Mouse (Mus musculus) CH12.LX (cell line): ENCODE measurements around the gene Emc10. TPM values are rescaled to one million over a fixed set of nuclear protein-coding genes. Genes with fewer than 3 reads are reported as not detected.
A peak's percentile ranks its signal among the peaks of the same experiment; 100 is the strongest.

Experiments
- DNase-seq: peaks from one replicate; pipeline ENCODE4 v3.0.0-alpha.2; 2013; ENCODE audit errors: extremely low read depth
- H3K27ac ChIP-seq: 2 replicates; pipeline ENCODE4 v1.5.1; 2012; ENCODE audit warnings: low read depth, mild to moderate bottlenecking, control low read depth, moderate library complexity; ENCODE audit not compliant: insufficient read depth
- H3K27me3 ChIP-seq: replicated peaks from 2 replicates; pipeline ENCODE3; 2012; ENCODE audit warnings: inconsistent platforms
- H3K36me3 ChIP-seq, 2 experiments: replicated peaks in 1 of 2; 2 replicates each; pipeline versions ENCODE3 to v1.6.1; 2012; ENCODE audit warnings: inconsistent platforms in 1 of 2, low read length in 1 of 2, mild to moderate bottlenecking in 1 of 2, mixed read lengths in 1 of 2, moderate library complexity in 1 of 2; ENCODE audit not compliant: control insufficient read depth in 1 of 2, insufficient read depth in 1 of 2
- H3K4me1 ChIP-seq, 2 experiments: 2 replicates each; pipeline ENCODE4 v1.6.1; 2012; ENCODE audit warnings: inconsistent platforms in 1 of 2, moderate library complexity in 1 of 2; ENCODE audit not compliant: insufficient read depth in 2 of 2, control insufficient read depth in 1 of 2
- H3K4me2 ChIP-seq: 2 replicates; pipeline ENCODE4 v1.6.1; 2012; ENCODE audit warnings: low read depth, mild to moderate bottlenecking, control low read depth; ENCODE audit not compliant: poor library complexity, insufficient read depth, severe bottlenecking
- H3K4me3 ChIP-seq, 3 experiments: fragments of 150-350 bp in 1 of 3; sonication (generic) in 1 of 3; replicated peaks in 1 of 3; 2 replicates each; pipeline versions ENCODE3 to v1.5.1; 2011 to 2012; ENCODE audit warnings: low read depth in 2 of 3, low read length in 2 of 3, mild to moderate bottlenecking in 2 of 3, moderate library complexity in 2 of 3, control low read depth in 1 of 3, improper control_type of control experiment in 1 of 3, inconsistent platforms in 1 of 3, mixed read lengths in 1 of 3; ENCODE audit not compliant: poor library complexity in 1 of 3
- H3K79me2 ChIP-seq: replicated peaks from 2 replicates; pipeline ENCODE4 v1.6.1; 2012; ENCODE audit warnings: mild to moderate bottlenecking, moderate library complexity; ENCODE audit not compliant: control insufficient read depth, poor library complexity, insufficient read depth, severe bottlenecking; ENCODE audit errors: extremely low read depth
- H3K9ac ChIP-seq: 2 replicates; pipeline ENCODE4 v1.6.1; 2012; ENCODE audit warnings: low read depth, mild to moderate bottlenecking, control low read depth, moderate library complexity; ENCODE audit not compliant: insufficient read depth
- H3K9me3 ChIP-seq: replicated peaks from 2 replicates; pipeline ENCODE3; 2012; ENCODE audit warnings: low read length, inconsistent platforms, mixed read lengths
- BHLHE40 ChIP-seq: IDR thresholded peaks from 2 replicates; pipeline ENCODE4 v1.6.1; 2011; ENCODE audit warnings: mild to moderate bottlenecking, low read depth, low read length, improper control_type of control experiment
- CHD1 ChIP-seq: IDR thresholded peaks from 2 replicates; pipeline ENCODE4 v1.6.1; 2012; ENCODE audit warnings: low read depth, low read length, improper control_type of control experiment, inconsistent platforms
- CHD2 ChIP-seq: IDR thresholded peaks from 2 replicates; pipeline ENCODE4 v1.6.1; 2011; ENCODE audit warnings: low read length, improper control_type of control experiment
- CTCF ChIP-seq, 2 experiments: IDR thresholded peaks in 1 of 2; conservative IDR thresholded peaks in 1 of 2; 2 replicates each; pipeline ENCODE4 v1.5.1; 2011 to 2012; ENCODE audit warnings: low read depth in 2 of 2, low read length in 2 of 2, improper control_type of control experiment in 1 of 2, inconsistent platforms in 1 of 2, mild to moderate bottlenecking in 1 of 2, moderate library complexity in 1 of 2
- E2F4 ChIP-seq: IDR thresholded peaks from 2 replicates; pipeline ENCODE4 v1.6.1; 2011; ENCODE audit warnings: low read depth, low read length, improper control_type of control experiment; ENCODE audit not compliant: insufficient replicate concordance
- ELF1 ChIP-seq: IDR thresholded peaks from 2 replicates; pipeline ENCODE4 v1.6.1; 2014; ENCODE audit warnings: low read depth, mild to moderate bottlenecking, inconsistent platforms, low read length, improper control_type of control experiment
- EP300 ChIP-seq: IDR thresholded peaks from 2 replicates; pipeline ENCODE4 v1.6.1; 2011; ENCODE audit warnings: low read length, improper control_type of control experiment
- ETS1 ChIP-seq: conservative IDR thresholded peaks from 2 replicates; pipeline ENCODE4 v1.6.1; 2012; ENCODE audit warnings: low read depth, mild to moderate bottlenecking, inconsistent platforms, low read length, improper control_type of control experiment, moderate library complexity
- GABPA ChIP-seq: IDR thresholded peaks from 2 replicates; pipeline ENCODE4 v1.6.1; 2012; ENCODE audit warnings: low read depth, low read length, improper control_type of control experiment, inconsistent platforms; ENCODE audit not compliant: insufficient replicate concordance
- HCFC1 ChIP-seq: IDR thresholded peaks from 2 replicates; pipeline ENCODE4 v1.6.1; 2012; ENCODE audit warnings: low read depth, mild to moderate bottlenecking, inconsistent platforms, low read length, improper control_type of control experiment
- IRF4 ChIP-seq: IDR thresholded peaks from 2 replicates; pipeline ENCODE4 v1.6.1; 2014; ENCODE audit warnings: low read depth, mild to moderate bottlenecking, inconsistent platforms, low read length, improper control_type of control experiment
- JUN ChIP-seq: IDR thresholded peaks from 2 replicates; pipeline ENCODE4 v1.6.1; 2011; ENCODE audit warnings: low read depth, mild to moderate bottlenecking, low read length, improper control_type of control experiment, moderate library complexity; ENCODE audit not compliant: insufficient read depth
- JUND ChIP-seq: conservative IDR thresholded peaks from 2 replicates; pipeline ENCODE4 v1.6.1; 2011; ENCODE audit warnings: low read depth, low read length, improper control_type of control experiment
- KAT2A ChIP-seq: IDR thresholded peaks from 2 replicates; pipeline ENCODE4 v1.6.1; 2012; ENCODE audit warnings: low read length, improper control_type of control experiment, inconsistent platforms; ENCODE audit not compliant: insufficient replicate concordance
- MAFK ChIP-seq: IDR thresholded peaks from 2 replicates; pipeline ENCODE4 v1.6.1; 2011; ENCODE audit warnings: low read length, improper control_type of control experiment; ENCODE audit not compliant: insufficient replicate concordance
- MAX ChIP-seq: IDR thresholded peaks from 2 replicates; pipeline ENCODE4 v1.6.1; 2011; ENCODE audit warnings: low read length, improper control_type of control experiment
- MAZ ChIP-seq: IDR thresholded peaks from 2 replicates; pipeline ENCODE4 v1.6.1; 2012; ENCODE audit warnings: low read depth, mild to moderate bottlenecking, inconsistent platforms, low read length, improper control_type of control experiment, moderate library complexity
- MEF2A ChIP-seq: IDR thresholded peaks from 2 replicates; pipeline ENCODE4 v1.6.1; 2014; ENCODE audit warnings: low read depth, mild to moderate bottlenecking, inconsistent platforms, low read length, improper control_type of control experiment, borderline replicate concordance
- MXI1 ChIP-seq: IDR thresholded peaks from 2 replicates; pipeline ENCODE4 v1.6.1; 2011; ENCODE audit warnings: mild to moderate bottlenecking, low read depth, low read length, improper control_type of control experiment
- MYC ChIP-seq: IDR thresholded peaks from 2 replicates; pipeline ENCODE4 v1.6.1; 2011; ENCODE audit warnings: low read depth, mild to moderate bottlenecking, improper control_type of control experiment, low read length
- NELFE ChIP-seq: IDR thresholded peaks from 2 replicates; pipeline ENCODE4 v1.6.1; 2011; ENCODE audit warnings: low read depth, low read length, improper control_type of control experiment
- NRF1 ChIP-seq: IDR thresholded peaks from 2 replicates; pipeline ENCODE4 v1.6.1; 2014; ENCODE audit warnings: low read depth, mild to moderate bottlenecking, inconsistent platforms, low read length, improper control_type of control experiment, moderate library complexity
- PAX5 ChIP-seq: IDR thresholded peaks from 2 replicates; pipeline ENCODE4 v1.6.1; 2012; ENCODE audit warnings: low read length, inconsistent platforms, mixed read lengths
- POLR2A ChIP-seq: IDR thresholded peaks from 2 replicates; pipeline ENCODE4 v1.6.1; 2011; ENCODE audit warnings: low read depth, mild to moderate bottlenecking, improper control_type of control experiment, low read length
- POLR2AphosphoS2 ChIP-seq: IDR thresholded peaks from 2 replicates; pipeline ENCODE4 v1.6.1; 2011; ENCODE audit warnings: low read depth, low read length, improper control_type of control experiment
- RAD21 ChIP-seq: IDR thresholded peaks from 2 replicates; pipeline ENCODE4 v1.6.1; 2011; ENCODE audit warnings: low read depth, mild to moderate bottlenecking, low read length, improper control_type of control experiment, moderate library complexity
- RCOR1 ChIP-seq: conservative IDR thresholded peaks from 2 replicates; pipeline ENCODE4 v1.6.1; 2012; ENCODE audit warnings: low read depth, mild to moderate bottlenecking, inconsistent platforms, low read length, improper control_type of control experiment
- SIN3A ChIP-seq: IDR thresholded peaks from 2 replicates; pipeline ENCODE4 v1.6.1; 2012; ENCODE audit warnings: low read length, improper control_type of control experiment, inconsistent platforms
- SMC3 ChIP-seq: IDR thresholded peaks from 2 replicates; pipeline ENCODE4 v1.6.1; 2011; ENCODE audit warnings: low read depth, low read length, improper control_type of control experiment
- TBP ChIP-seq: conservative IDR thresholded peaks from 2 replicates; pipeline ENCODE4 v1.6.1; 2011; ENCODE audit warnings: low read depth, low read length, improper control_type of control experiment
- TCF12 ChIP-seq: IDR thresholded peaks from 2 replicates; pipeline ENCODE4 v1.6.1; 2014; ENCODE audit warnings: low read depth, mild to moderate bottlenecking, inconsistent platforms, low read length, improper control_type of control experiment
- UBTF ChIP-seq: IDR thresholded peaks from 2 replicates; pipeline ENCODE4 v1.6.1; 2012; ENCODE audit warnings: low read depth, mild to moderate bottlenecking, inconsistent platforms, low read length, improper control_type of control experiment, moderate library complexity
- USF1 ChIP-seq: IDR thresholded peaks from 2 replicates; pipeline ENCODE4 v1.6.1; 2014; ENCODE audit warnings: low read depth, mild to moderate bottlenecking, inconsistent platforms, low read length, improper control_type of control experiment
- USF2 ChIP-seq: conservative IDR thresholded peaks from 2 replicates; pipeline ENCODE4 v1.6.1; 2011; ENCODE audit warnings: low read depth, low read length, improper control_type of control experiment
- ZC3H11A ChIP-seq: IDR thresholded peaks from 2 replicates; pipeline ENCODE4 v1.6.1; 2012; ENCODE audit warnings: low read depth, mild to moderate bottlenecking, inconsistent platforms, low read length, improper control_type of control experiment
- ZKSCAN1 ChIP-seq: IDR thresholded peaks from 2 replicates; pipeline ENCODE4 v1.6.1; 2012; ENCODE audit warnings: low read depth, inconsistent platforms, low read length, improper control_type of control experiment, borderline replicate concordance
- ZMIZ1 ChIP-seq: IDR thresholded peaks from 2 replicates; pipeline ENCODE4 v1.6.1; 2012; ENCODE audit warnings: low read depth, mild to moderate bottlenecking, inconsistent platforms, low read length, improper control_type of control experiment
- ZNF384 ChIP-seq: IDR thresholded peaks from 2 replicates; pipeline ENCODE4 v1.6.1; 2012; ENCODE audit warnings: low read depth, low read length, improper control_type of control experiment, inconsistent platforms
- dilution Hi-C: fragments of 300-500 bp; cut with MboI; formaldehyde crosslinking; loops from 2 replicates; pipeline ENCODE4 v1.14.3; 2020; ENCODE audit warnings: low sequenced_read_pairs; ENCODE audit not compliant: extremely low pct_unique_long_range_greater_than_20kb, extremely low pct_ligation_motif_present
- in situ Hi-C: fragments of 300-500 bp; cut with MboI; formaldehyde crosslinking; loops from 3 replicates; pipeline ENCODE4 v1.14.3; 2019; ENCODE audit warnings: low sequenced_read_pairs, low pct_ligation_motif_present, low pct_unique_long_range_greater_than_20kb, mixed read lengths
- polyA plus RNA-seq: library from polyadenylated mRNA; unstranded; fragments of >175 nt; gene quantifications from 2 replicates; pipeline ENCODE4 v1.2.1, GENCODE M21; 2012; ENCODE audit warnings: low read depth; ENCODE audit not compliant: insufficient read length
- total RNA-seq, 2 experiments: library from RNA; depleted of rRNA; stranded (reverse); fragments of 300-350 nt in 1 of 2; fragments of >200 nt in 1 of 2; gene quantifications; 2 replicates each; pipeline ENCODE4 v1.2.3; 2012 to 2014

Emc10 gene
- total and polyA plus RNA-seq, 3 experiments = 14.4 to 49.1 (median 32.4) TPM

GRCm38 (mm10) chr7:44530507-44530906, 34.2 kb upstream of the Emc10 start:
- no peak for DNase-seq
- no peaks in the 10 kb centered on the region for H3K9me3 ChIP-seq
- dilution Hi-C loops = no loop called here
- H3K27me3 ChIP-seq = no peaks in the 10 kb centered on the region
- H3K36me3 ChIP-seq = peaks cover 23 to 62% of the 10 kb centered on the region in 2 experiments
- no peak for TF ChIP-seq MAFK
- TF ChIP-seq ZKSCAN1 = no peak
- TF ChIP-seq MAZ = no peak
- TF ChIP-seq USF1 = no peak
- 0 out of 2 replicates have a peak, but pooled peaks have one; percentile 7 for TF ChIP-seq MYC
- no peak for TF ChIP-seq ELF1
- TF ChIP-seq TBP = no peak
- TF ChIP-seq MAX = no peak
- TF ChIP-seq USF2 = no peak
- no peak for TF ChIP-seq GABPA
- TF ChIP-seq POLR2A = no peak
- TF ChIP-seq BHLHE40 = 0 out of 2 replicates have a peak, but pooled peaks have one; percentile 28
- TF ChIP-seq IRF4 = no peak
- TF ChIP-seq CTCF (conservative IDR thresholded peaks at IDR 0.05 in 1 of 2, IDR thresholded peaks at IDR 0.05 in 1 of 2; ENCODE audit: low read depth in 2 of 2, low read length in 2 of 2) = no peak
- no peak for TF ChIP-seq ETS1
- no peak for TF ChIP-seq KAT2A
- TF ChIP-seq RCOR1 = no peak
- no peak for TF ChIP-seq UBTF
- TF ChIP-seq JUN = no peak
- peak; percentile 92 for TF ChIP-seq CHD1
- TF ChIP-seq SIN3A = 0 out of 2 replicates have a peak, but pooled peaks have one; percentile 6
- TF ChIP-seq POLR2AphosphoS2 = 0 out of 2 replicates have a peak, but pooled peaks have one; percentile 50
- 0 out of 2 replicates have a peak, but pooled peaks have one; percentile 34 for TF ChIP-seq EP300
- TF ChIP-seq RAD21 = no peak
- no peak for TF ChIP-seq TCF12
- TF ChIP-seq ZC3H11A = no peak
- TF ChIP-seq NELFE = no peak
- 0 out of 2 replicates have a peak, but pooled peaks have one; percentile 18 for TF ChIP-seq CHD2
- TF ChIP-seq HCFC1 = no peak
- no peak for TF ChIP-seq JUND
- TF ChIP-seq NRF1 = no peak
- TF ChIP-seq E2F4 = no peak
- 0 out of 2 replicates have a peak, but pooled peaks have one; percentile 13 for TF ChIP-seq MXI1
- TF ChIP-seq MEF2A = no peak
- no peak for TF ChIP-seq SMC3
- TF ChIP-seq PAX5 = no peak
- peak; percentile 23; the same call in 1 of the 2 replicates for TF ChIP-seq ZMIZ1
- no peak for TF ChIP-seq ZNF384
- H3K4me2 ChIP-seq = peak overlapping the region; percentile 59
- peaks cover 45 to 57% of the 10 kb centered on the region in 2 experiments for H3K4me1 ChIP-seq
- peak overlapping the region; percentile 98 for H3K27ac ChIP-seq
- in situ Hi-C loops = no loop called here
- peak overlapping the region; percentile 39 for H3K9ac ChIP-seq
- peaks cover 10% of the 10 kb centered on the region for H3K79me2 ChIP-seq
- peak overlapping the region; percentile 65 to 77 (median 72) for H3K4me3 ChIP-seq
